Mouse (Mus musculus) lung, adult 18-20 months (tissue): Measurements from ENCODE around the gene Mreg.

Experiments
- DNase-seq, 2 experiments: peaks; one replicate each; pipeline ENCODE4 v3.0.0; 2022; ENCODE audit warnings: mixed read lengths in 2 of 2

Mreg gene

DNA sequence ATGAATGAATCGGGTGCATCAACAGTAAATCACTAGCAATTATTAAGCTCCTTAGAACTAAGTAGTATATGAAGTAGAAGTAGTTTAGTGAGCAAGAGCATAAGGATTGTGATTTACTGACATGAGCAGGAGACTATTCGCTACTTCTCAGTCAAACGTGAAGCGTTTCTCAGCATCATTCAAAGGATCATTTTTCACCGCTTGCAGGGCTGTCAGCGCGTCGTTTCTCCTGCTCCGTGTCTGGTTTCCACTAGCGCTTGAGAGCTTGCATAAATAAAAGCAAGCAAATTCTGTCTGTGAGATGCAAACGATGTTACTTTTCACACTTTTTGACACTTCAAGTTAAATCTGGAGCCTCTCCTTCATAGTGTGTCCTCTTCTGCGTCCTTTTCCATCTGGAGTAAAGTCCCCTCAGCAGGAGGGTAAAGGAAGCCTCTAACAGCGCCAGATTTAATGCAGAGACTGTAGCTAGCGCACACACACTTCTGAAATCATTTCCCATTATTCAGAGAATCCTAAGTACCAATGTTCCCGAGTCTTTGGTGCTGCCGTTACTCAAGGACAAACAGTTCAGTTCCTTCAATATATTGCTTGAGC is 23.9 kb downstream of the Mreg start:
- no peak for DNase-seq

DNA sequence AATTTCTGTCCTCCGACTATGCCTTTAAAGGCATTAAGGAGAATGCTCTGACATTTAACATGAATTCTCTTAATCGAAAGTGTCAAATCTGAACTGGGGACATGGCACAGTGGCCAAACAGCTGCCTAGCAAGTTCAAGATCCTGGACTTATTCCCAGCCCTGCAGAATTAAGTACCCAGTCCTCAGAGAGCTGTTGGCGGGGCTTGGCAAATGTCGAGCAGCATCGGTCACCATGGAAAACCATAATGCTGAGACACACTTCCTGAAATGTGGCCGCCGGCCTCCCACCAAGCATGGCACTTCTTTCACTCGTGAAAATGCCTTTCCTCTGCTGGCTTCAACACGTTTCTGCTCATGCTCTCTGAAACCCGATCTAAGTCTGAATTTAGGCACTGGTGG is 24.6 kb downstream of the Mreg start:
- DNase-seq = no peak

DNA sequence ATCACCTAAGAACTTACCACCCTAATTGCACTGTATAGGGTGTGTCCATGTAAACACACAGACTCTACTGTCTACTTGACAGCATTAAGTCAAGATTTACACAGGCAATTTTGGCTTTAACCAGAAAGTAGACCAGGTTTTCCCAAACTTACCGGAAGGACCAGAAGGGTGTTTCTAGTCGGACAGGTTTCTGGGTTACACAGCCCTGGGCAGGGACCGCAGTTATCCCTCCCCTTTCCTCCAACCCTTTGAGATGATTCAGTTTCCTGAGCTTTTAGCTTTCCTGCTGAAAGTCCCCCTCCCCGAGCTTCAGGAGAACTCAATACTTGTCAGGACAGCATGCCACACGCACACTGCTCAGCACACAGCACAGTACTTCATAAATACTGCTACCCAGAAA is 26.0 kb downstream of the Mreg start:
- DNase-seq = no peak

DNA sequence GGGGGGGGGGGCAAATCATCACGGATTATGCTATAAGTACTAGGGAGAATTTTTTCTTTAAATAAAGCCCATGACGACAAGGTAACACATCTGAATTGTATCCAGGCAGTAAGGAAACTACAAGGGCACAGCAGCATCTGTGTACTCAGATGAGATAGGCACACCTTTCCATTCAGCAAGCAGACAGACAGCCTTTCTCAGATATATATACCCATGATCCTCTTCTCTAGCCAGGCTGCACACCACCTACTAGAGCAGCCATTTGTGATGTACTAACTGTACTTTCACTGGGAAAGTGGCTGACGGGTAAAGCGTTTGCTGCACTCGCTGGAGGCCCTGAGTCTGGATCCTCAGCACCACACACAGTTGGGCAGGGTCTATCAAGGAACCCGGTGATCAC is 28.6 kb downstream of the Mreg start:
- no peak for DNase-seq

DNA sequence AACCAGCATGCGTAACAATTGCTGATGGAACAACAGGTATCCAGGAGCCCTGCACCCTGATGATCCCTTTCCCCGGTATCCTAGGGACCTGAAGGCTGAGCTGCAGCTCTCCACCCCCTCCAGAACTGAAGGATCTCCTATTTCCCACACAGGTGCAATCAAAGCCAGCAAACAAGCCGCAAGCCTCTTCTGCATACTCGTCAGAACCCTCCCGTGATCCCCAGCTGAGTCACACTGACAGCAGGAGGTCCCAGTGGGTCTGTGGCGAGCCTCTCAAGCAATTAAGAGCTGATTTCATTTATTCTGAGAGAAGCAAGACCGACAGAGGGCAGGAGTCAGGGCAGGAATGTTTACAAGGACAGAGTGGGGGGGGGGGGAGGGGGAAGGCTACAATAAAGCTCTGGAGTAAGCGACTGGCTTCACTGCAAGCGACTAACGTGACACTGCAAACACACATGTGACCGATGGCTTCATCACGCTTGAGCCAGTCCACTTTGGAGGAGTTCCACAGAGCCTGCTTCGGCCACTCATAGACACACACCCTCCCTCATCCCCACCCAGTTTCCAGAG is 29.1 kb downstream of the Mreg start:
- DNase-seq = peak; percentile 40 to 65

DNA sequence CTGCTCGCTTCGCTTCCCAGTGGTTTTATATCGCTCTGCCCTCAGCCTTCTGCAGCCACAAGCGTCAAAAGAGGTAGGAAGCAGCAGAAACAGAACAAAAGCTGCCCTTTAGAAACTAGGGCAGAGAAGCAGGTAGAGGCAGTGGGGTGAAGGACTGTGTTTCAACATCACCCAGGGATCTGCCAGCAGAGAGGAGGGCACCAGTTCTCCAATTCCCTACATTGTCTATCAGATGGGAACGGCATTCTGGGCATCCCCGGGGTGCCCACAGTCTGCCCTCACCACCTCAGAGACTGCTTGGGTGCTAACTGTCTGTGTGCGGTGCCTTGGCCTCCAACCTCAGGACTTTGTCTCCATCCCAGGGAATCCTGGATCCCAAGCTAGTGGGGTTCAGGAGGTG is 32.2 kb downstream of the Mreg start:
- DNase-seq = no peak

DNA sequence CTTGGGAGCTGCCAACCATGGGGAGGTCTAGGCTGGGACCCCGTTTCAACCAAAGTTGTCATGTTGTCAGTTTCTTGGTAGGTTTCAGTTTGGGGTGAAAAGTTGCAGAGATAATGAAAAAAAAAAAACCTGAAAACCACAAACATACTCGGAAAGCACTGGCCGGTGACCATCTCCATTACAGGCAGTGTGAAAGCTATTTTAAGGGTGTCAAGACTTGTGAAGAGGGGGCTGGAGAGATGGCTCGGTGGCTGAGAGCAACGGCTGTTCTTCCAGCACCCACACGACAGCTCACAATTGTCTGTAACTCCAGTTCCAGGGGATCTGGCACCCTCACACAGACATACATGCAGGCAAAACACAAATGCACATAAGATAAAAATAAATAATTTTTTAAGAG is 35.9 kb downstream of the Mreg start:
- no peak for DNase-seq

DNA sequence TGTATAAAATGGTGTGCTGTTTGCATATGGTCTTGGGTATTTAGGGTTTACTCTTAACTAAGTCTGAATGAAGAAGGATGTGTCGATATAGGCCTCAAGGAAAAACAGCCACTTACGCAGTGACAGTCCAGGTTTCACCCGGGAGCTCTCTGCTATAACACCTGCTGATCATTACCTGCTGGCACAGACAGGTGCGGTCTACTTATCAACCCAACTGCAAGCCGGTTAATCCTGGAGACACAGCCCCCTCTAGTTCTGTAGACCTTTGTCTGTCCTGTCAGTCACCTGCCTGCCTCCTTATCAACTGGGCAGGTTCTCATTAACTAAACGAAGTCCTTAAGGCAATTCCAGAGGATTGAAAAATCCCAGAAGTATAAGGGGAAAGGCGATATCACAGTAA is 37.9 kb downstream of the Mreg start:
- DNase-seq = no peak

DNA sequence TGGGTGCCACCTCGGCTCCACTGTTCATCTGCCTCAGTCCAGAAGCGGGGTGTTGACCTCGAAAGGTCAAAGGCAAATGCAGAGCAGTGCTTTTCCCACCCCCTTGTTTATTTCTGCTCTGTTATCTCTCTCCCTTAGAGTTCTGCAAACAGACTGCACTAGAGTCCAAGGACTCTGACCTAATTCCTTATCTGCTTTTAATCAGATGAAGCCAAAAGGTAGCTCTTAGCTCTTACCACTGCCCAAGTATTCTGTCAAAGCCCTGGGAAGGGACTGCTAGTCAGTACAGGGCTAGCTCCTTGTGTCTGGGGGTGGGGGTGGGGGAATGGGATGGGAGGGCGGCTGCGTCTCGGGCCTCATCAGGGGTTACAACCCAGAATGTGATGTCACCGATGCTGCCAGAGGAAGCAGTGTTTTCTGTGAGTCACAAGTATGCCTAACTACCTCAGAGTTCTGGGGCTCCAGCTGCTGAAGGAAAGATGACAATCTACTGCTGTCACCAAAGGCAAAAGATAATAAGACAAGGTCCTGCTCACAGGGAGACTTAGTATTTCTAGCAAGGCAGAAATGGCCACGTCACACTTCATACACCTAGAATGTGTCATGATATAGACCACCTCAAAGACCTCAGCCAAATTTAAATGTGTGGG is 38.6 kb downstream of the Mreg start:
- peak in 1 of 2 experiments; percentile 14 for DNase-seq

DNA sequence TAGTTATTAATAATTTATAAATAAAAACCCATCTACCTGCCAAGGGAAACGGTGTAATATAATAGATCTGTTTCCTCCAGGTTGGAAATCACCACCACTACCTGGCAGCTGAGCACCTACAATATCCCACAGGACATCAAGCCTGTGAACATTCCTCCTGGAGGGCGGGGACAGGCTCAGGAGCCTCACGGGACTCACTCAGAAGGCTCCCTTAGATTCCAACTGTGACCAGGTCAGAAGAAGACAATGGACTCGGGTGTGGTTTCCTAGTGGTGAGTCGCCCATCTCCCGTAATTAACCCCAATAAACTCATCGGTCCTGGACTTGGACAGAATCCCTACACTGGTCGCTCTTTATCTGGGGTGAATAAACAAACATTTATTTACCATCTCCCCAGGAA is 39.3 kb downstream of the Mreg start:
- no peak for DNase-seq

DNA sequence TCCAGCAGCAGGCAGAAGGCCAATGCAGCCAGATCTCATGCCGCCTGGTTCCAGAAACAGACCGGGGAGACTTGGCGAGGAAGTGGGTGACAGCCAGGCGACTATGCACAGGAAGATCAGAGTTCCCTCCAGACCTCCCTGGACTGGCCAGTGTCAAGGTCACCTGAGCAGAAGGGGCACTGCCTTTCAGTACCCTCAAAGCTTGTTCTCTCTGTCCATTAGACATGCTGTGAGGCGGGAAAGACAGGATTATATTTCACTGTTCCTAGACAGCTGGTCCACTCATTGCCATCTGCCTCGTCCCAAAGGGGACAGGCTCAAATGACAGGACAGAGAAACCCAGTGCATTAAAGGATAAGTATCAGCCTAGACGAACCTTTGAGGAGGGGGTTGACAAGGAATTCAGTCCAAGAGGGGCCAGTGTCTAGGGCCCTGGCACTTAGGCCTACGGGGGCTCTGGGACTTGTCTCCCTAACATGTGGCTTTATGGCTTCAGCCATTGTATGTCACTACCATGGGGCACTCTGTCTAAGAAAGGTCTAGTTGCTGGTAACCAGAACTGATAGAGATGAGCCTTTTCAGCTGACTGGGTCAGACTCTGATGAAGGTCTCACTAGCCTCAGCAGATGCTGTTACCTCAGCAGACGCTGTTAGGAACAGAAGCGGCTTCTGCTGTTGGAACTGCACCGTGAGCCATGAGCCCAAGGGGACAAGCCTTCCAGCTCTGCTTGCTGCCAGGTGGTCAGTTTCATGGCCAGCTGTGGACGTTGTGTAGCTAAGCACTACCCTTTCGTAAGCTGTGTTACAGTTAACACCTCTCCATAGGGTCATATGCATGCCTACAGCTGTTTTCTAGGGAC is 40.9 kb downstream of the Mreg start:
- DNase-seq = no peak

DNA sequence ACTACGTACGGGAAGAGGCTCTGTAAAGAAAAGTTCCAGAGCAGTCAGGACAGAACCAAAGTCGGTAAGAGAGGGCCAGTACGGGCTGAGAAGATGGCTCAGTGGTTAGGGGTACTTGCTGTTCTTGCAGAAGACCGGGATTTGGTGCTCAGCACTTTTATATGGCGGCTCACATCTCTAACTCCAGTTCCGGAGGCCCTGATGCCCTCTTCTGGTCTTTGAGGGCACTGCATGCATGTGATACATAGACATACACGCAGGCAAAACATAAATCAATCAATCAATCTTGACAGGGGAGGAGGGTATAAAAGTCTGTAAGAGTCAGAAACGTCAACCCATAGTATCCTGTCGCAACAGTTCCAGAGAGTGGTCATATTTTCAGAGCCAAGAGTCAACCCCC is 45.1 kb downstream of the Mreg start:
- no peak for DNase-seq

DNA sequence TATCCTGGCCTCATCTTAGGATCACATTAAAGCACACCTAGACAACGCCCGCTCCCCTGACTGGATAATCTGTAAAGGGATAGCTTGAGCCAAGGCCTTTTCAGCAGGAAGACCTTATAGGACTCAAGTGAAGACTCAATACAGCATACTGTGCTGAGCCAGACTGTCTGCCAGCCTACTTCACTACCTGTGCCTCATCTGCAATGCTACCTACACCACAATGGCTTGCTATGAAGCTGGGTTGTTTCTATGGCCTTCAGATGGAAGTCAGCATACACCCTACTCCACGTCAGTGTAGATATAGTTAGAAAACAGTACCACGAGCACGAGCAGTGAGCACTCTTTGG is 45.7 kb downstream of the Mreg start:
- DNase-seq = no peak

DNA sequence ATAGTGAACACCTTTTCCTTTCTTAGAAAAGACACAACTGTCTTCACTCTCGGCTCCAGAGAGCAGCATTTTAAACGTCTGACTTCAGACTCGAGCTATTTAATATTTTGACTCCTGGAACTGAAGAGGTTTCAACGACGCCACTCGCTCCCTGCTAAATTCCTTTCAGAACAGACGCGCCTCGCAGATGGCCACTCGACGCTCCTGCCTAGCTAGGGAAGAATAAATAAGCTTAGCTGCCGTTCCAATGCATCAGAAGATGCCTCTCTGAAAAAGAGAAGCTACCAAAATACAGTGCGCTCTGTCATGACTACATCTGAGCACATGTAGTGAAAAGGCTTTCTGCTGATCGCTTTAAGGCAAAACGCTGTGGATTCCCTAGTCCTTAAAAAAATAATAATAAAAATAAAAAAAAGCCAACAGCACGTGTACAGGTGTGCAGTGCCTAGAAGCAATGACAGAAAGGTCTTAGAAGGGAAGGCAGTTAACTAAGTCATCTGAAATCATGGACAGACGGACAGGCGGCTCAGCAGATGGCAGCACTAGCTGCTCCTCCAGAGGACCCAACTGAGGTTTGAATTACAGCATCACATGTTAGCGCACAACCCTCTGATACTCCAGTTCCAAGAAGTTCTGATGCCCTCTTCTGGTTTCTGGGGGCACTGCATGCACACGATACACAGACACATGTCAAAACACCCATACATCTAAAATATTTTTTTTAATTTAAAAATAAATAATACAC is 46.2 kb downstream of the Mreg start:
- peak in 1 of 2 experiments; percentile 10 for DNase-seq

DNA sequence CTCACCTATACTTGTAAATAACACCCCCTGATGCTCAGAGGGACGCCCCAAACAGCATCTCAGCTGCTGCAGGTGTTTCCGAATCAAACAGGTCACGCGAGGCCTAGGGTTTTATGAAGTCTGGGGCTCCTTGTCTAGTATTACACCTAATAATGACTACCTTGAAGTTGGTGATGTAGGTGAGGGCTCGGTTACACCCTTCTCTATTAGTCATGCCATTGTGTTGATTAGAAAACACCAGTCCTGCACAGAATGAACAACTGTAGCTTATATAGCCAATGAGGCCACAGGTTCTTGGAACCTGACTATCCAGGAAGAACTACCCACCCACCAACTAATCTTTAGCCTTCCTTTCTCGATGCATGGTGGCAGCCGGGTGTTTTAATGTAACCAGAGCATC is 51.8 kb downstream of the Mreg start:
- DNase-seq = no peak

DNA sequence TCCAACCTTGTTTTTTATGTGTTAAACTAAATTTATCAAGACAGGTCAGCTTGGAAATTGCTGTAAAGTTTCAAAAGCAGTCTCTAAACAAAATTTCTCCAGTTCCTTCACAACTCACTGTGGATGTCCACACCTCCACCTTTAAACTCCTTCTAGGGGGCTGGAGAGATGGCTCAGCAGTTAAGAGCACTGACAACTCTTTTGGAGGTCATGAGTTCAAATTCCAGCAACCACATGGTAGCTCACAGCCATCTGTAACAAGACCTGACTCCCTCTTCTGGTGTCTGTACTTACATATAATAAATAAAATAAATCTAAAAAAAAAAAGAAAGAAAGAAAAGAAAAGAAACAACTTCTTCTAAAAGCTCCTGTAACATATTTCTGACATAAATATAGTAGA is 67.1 kb downstream of the Mreg start:
- DNase-seq = no peak

DNA sequence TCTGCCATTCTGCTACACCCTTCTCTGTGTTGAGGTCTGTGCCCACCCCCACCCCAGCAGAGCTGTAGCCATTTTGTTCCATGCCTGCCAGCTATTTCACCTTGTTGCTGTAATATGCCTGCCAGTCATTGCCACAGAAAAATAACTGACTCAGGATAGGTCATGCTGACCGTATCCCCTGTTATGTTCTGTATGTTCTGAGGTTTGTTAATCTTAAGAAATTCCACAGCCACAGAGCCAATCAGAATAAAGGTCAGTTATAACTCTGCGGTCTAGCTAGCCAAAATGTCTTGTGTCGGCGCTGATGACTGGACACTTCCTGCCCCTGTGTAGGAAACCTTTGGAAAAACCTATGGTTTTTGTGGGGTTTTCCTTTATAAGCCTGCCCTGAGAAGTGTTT is 67.7 kb downstream of the Mreg start:
- no peak for DNase-seq

DNA sequence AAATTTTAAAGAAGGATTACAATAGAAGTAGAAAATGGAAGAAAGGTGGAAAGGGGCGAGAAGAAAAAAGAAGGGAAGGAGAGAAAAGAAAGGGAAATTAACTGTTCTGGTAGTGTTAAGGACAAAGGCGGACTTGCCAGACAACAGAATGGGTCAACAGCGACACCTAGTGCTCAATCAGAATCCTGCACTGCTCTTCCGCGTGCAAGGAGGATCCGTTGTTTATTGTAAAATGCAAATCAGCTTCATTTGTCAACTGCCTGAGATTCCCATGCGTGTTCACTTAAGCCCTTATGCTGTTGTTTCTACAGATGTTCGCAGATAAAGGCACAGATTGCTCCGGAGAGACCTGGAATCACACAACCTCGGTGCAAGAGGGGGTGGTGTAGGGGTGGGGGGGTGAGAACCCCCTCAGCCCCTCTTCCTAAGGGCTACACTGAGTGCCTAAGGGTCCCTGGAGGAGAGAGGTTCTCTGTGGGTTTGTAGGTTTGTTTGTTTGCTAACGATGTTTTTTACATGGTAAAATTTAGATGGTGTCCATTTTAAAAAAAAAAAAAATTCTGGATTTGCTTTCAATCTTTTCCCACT is 70.1 kb downstream of the Mreg start:
- peak in 1 of 2 experiments; percentile 16 for DNase-seq

DNA sequence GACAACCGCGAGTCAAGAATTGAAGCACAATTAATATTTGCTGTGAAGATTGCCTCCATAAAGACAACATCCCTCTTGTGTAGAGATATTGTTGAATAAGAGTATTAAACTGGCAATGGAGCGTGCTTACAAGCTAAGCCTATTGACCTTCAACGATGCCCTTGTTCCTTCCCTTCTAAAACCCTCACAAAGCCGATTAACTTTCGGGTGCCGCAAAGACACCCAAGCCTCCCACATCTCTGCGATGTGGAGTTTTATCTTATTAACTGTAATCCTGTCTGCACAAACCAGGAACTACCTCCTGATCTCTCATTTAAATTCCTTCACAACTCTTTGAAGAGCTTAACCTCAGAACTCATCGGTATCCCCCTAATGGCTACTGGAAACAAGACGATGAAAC is 76.0 kb downstream of the Mreg start:
- DNase-seq = no peak

DNA sequence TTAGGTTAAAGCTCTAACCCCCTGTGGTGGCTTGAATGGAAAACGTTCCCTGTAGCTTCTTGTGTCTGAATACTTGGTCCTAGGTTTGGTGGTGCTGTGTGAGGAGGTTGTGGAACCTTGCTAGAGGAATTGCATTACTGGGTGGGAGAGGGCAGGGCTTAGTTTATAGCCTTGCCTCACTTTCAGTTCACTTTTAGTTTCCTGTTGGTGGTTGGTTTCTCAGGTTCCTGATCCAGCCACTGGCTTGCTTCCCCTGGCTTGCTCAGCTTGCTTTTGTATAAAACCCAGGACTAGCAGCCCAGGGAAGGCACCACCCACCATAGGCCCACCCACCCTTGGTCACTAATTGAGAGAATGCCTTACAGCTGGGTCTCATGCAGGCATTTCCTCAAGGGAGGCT is 77.6 kb downstream of the Mreg start:
- DNase-seq = peak; percentile 4 to 13

DNA sequence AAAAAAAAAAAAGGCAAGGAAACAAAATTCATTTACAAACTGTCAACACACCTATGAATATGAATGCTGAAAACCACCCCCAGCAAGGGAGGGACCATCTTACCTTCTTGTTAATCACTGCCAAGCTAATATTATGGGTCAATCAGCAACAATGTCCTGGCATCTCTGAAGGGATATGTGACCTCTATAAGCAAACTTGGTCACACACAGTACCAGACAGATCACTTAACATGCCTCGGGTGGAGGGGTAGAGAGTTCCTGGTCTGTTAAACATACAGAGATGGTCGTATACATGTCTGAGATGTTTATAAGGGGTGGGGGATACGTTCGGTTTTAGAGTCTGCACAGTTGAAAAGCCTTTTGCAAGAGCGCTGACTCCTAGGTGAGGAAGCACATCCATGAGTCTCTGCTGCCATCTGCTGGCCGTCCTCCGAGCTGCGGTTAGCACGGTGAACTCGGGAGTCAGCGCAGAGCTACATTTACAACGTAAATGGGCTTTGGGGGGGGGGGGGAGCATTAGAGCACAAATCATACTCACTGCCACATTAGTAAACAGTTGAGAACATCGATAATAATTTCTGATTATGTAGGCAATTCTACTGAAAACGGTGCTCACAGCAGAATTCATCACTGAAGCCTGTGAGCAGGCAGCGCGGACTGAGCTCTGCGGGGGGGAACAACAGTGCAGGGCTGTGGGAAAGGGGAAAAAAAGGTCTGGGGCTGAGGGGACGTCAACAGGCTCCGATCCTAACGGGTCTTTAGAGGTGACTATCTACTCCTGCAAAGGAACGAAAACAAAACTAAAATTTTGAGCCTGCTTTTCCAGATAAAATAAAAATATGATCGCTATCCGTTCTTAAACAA is 88.4 kb downstream of the Mreg start:
- DNase-seq = peak; percentile 67 to 77
